Mouse (Mus musculus) bone marrow macrophage, adult 2 months (primary cell): ENCODE data around the gene Sidt1.

Experiments
- CTCF ChIP-seq: IDR thresholded peaks from 2 replicates; pipeline ENCODE4 v1.5.1; 2012; ENCODE audit warnings: low read depth, mild to moderate bottlenecking, low read length, moderate library complexity
- POLR2A ChIP-seq: IDR thresholded peaks from 2 replicates; pipeline ENCODE4 v1.6.1; 2012; ENCODE audit warnings: mild to moderate bottlenecking, low read depth, low read length, borderline replicate concordance

- no peak for TF ChIP-seq CTCF
- TF ChIP-seq POLR2A, result no peak
These were observed 1.4 kb downstream of the Sidt1 start for GRCm38 (mm10) chr16:44331671-44331994.
